In the genomic region with DNA sequence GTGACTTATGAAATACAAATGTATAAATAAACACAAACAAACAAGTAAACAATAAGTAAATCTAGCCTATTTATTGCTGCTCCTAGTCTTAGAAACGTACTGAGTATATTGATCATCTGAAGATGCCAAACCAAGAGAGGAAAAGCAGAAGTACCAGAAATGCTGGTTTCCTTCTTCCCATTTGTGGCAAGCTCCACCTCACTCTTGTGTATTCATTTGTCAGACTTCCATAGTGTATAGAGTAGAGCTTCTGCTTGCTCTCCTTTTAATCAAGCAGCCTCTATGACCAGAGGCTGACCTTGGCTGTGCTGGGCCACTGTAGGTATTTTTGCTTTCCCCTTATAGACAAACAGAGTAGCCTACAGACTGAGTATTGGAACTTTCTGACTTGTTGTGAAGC, we compare ENCODE assay signal across 21 mouse cellular contexts.
"Had no signal": no experiment of that assay in that cellular context is flagged by ENCODE, and none has a peak within 500 bp of the region (broad histone marks: within the 10 kb centered on the region; RNA-seq: fewer than 3 reads in every experiment).

No protein-coding gene starts in this region.

- H3K27ac ChIP-seq: kidney, embryonic 15.5 days; limb, embryonic 12.5 days; limb, embryonic 15.5 days; liver, embryonic 14.5 days; macrophage; neural tube, embryonic 13.5 days had no signal

- H3K4me2 ChIP-seq: kidney, embryonic 15.5 days; limb, embryonic 12.5 days; limb, embryonic 15.5 days; liver, embryonic 11.5 days; lung, embryonic 14.5 days; midbrain, embryonic 11.5 days; neural tube, embryonic 13.5 days had no signal

- DNase-seq: kidney, adult 8-10 months; kidney, postnatal 10 days; kidney, postnatal 4 days; left cerebral cortex, postnatal 4 days; liver, postnatal 0 days; lung, embryonic 14.5 days; midbrain, embryonic 14.5 days; retina, postnatal 1 day; right cerebral cortex, postnatal 25 days; spleen, adult 18-20 months; thymus, postnatal 25 days had no signal

- H3K9ac ChIP-seq: kidney, embryonic 15.5 days; limb, embryonic 12.5 days; limb, embryonic 15.5 days; liver, embryonic 14.5 days; liver, postnatal 0 days; lung, embryonic 14.5 days; neural tube, embryonic 13.5 days had no signal

- H3K36me3 ChIP-seq: kidney, embryonic 15.5 days; limb, embryonic 12.5 days; limb, embryonic 15.5 days; neural tube, embryonic 13.5 days had no signal

- H3K9me3 ChIP-seq: kidney, embryonic 15.5 days; limb, embryonic 12.5 days; limb, embryonic 15.5 days; neural tube, embryonic 13.5 days had no signal

- H3K4me3 ChIP-seq: kidney, embryonic 15.5 days; limb, embryonic 12.5 days; limb, embryonic 15.5 days; neural tube, embryonic 13.5 days had no signal

- H3K27me3 ChIP-seq: limb, embryonic 12.5 days; limb, embryonic 15.5 days; neural tube, embryonic 13.5 days had no signal

- ATAC-seq: intestine, postnatal 0 days; liver, postnatal 0 days; lung, postnatal 0 days had no signal

- H3K4me1 ChIP-seq: kidney, embryonic 15.5 days; limb, embryonic 12.5 days; limb, embryonic 15.5 days; neural tube, embryonic 13.5 days had no signal
